Mouse (Mus musculus) embryo, embryonic 10.5 days (tissue): ENCODE measurements at regions not wholly inside any gene's neighbourhood (a gene's known extent, or its start where the extent isn't known, plus 50 kb on each side); places are given as distances from the start of the nearest gene placed in this dataset.

Source experiments
- DNase-seq: peaks from one replicate; pipeline ENCODE4 v3.0.0-alpha.2; 2015; ENCODE audit warnings: low spot score

DNA sequence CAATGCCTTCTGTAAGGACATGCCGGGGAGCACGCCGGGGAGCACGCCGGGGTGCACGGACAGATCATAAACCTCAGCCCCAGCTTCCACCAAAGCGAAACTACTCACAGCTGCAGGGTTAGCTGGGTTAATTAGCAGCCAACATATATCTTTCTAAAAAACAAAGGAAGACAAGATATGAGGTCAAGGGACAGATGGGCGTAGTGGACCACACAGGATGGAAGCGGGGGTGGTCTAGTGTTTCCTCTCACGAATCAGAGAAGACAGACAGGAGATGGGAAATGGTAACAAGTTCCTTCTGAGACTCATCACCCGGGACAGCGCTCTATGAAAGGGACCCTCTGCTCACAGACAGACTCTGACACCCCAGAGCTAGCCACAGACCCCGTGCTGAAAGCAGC, 60.0 kb upstream of the Ajap1 start:
- peak; percentile 41 for DNase-seq

DNA sequence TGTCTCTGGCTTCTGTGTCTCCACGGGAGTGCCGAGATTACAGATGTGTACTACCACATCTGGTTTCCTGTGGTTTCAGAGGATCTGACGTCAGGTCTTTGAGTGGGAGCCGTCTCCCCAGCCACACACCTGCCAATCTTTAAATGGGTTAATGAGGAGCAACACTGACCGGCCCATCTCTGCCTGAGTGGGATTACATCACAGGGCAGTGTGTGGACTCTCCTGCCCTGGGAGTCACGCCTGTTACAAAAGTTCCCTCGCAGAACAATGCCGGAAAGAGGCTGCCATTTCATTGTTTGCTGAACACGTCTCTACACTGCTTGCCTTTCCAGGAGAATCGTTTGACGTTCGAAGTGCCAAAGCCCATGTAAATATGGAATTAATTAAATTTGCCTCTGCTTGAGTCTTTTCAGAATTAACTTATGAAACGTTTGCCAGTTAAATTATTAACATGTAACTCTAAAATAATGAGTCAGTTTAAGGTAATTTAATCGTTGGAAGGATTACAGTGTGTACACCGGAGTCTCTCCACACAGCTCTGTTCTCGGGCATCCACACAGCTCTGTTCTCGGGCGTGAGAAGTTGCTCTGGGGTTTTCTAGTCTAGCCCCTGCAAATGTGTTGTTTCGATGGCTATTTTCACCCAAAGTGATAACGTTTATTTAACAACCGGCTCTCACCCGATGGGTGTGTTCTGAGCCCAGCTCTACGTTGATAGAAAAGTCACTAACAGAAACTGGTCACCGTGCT, 61.5 kb upstream of the Ajap1 start:
- DNase-seq, result peak; percentile 32

DNA sequence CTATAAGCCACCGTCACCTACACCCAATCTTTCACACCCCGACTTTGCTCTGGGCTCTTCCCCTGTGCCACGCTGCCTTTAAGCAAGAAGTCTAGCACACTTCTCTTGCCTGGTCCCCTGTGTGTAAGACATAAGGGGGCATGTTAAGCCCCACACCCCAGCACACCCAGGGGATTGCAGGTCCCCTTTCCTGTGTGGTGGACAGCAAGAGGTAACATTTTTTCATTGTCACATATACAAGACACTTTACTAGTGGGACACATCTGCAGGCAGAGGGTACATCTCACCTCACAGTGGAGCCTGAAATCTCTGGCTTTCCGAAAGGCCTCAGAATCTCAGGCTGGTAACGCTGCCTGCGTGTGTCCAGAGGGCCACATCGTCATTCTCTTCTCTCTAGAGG, 64.1 kb upstream of the Ajap1 start:
- DNase-seq, result no peak

DNA sequence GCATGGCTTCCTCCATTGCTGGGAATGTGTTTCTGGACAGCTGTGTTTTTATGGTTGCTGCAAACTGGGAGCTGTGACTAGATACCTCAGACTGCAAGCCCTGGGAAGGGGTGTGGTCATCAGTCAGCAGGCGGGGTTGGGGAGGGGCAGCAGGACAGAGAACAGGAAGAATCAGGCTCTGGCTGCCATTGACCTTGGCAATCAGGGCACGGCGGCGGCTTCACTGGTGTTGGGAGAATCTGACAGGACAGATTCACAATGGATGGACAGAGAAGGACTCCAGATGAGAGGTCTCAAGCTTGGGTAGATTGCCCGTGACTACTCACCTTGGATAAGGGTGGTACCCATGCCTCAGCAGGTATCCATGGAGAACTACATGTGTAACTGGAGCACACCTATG, 64.5 kb upstream of the Ajap1 start:
- no peak for DNase-seq

DNA sequence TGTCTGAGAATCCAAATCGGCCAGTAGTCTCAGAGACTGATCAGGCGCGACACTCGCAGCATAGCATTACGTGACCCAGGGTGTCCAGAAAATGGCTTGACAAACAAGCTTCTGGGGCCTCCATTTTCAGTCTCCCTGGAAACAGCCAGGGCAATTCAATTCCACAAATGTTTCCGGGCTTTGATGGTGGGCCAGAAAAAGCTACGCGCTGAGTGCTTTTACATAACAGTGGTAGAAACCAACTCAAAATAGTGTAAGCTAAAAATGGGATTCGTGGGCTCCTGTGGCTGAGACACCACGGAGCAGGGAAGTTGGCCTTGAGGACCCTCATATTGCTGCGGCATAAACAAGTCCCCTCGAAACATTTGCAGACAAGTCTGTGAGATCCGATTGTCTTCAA, 65.3 kb upstream of the Ajap1 start:
- DNase-seq, result no peak

DNA sequence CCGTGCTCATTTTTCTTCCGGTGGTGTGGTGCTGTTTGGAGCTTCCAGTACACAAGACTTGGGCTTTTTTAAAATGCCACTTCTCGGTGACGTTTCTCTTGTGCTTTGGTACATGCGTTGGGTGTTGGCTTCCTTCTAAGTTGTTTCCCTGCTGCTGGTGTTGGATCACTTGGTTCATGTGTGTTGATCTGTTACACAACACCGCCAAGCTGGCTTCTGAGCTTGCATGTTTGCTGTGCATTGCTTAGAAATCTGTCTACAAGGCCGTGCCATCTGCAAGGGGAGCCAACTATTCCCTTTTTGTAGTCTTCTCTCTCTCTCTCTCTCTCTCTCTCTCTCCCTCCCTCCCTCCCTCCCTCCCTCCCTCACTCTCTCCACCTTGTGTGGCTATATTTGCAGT, 68.7 kb upstream of the Ajap1 start:
- DNase-seq, result no peak

DNA sequence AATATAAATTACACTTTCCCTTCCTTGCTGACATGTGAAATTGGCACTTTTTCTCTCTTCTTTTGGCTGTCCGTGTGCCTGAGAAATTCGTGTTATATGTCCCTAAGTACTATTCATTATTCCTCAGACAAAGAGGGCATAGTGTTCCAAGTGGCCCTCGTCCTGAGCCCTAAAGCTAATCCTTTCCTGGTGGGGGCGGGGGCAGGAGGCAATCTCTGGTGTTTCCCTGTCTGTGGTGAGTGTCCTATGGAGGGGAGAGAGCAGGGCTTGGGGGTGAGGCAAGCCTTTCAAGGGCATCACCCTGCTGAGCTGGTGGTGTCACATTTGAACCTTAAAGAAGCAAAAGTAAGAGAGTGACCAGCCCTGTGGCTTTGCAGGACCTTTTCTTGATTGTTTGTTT, 69.9 kb upstream of the Ajap1 start:
- DNase-seq, result peak; percentile 14

DNA sequence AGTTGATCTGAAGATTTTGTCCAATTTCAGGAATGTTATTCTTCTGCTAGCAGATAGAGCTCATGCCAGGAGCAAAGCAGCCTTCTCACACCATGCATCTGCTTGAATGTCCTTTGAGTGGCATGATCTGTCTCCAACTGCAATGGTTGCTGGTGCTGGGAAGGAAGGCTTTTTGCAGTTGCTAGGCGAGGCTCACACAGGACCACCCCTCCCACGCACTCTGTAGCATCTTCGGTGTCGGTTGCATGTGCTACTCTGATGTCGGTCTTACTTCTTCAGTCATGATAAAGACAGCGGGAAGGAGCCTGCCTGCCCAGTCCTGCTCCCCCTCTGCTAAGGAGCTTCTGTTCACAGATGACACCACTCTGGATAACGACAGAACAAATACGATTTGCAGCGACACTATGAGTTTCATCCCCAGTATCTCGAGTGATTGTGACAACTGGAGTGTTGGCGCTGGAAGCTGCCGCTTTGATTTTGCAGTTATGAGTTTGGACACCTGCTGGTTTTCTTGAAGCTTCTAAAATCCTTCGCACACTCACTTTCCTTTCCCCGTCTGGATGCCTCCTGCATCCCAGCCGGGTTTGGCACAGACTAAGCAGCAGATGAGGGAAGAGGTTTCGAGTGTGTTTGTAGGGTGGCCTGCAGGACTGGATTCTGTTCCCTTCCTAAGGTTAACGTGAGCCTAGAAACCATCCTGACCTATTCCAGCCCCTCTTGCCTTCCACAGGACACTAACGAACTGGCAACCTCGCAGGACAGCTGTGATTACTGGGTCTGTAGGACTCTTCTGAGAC, 75.4 kb upstream of the Ajap1 start:
- DNase-seq, result no peak

DNA sequence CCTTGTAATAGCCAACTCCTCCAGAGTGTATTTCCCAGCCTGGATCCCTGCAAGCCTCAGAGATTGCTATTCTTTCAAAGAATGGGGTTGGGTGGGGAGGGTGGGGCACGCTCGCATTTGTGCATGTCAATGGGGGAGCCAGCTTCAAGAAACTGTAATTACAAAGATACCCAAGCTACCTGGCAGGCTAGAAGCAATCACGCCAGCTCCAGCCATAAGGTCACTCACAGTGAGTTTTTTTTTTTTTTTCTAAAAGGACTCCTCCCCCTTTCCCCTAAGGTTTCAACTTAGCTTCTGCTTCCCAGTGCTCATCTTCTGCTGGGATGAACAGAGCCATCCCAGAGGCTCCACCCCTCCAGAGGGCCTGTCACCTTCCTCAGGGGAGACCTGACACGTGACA, 77.0 kb upstream of the Ajap1 start:
- DNase-seq, result no peak

DNA sequence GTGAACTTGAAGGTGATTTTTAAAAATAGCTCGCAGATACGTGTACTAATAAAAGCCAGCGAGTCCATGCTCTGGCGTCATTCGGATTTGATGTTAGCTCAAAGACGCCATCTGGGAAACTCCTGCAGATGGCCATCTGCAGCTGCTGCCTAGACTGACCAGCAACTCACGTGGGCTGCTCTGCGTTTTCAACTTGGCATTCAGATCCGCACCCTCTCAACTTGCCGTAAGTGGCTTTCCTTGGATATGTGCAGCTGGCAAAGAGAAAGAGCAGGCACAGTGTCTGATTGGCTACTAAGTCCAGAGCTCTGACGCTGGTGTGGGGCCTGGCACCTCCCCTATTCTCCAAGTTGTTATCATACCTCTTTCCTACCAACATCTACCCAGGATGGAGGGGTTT, 77.6 kb upstream of the Ajap1 start:
- DNase-seq, result no peak

DNA sequence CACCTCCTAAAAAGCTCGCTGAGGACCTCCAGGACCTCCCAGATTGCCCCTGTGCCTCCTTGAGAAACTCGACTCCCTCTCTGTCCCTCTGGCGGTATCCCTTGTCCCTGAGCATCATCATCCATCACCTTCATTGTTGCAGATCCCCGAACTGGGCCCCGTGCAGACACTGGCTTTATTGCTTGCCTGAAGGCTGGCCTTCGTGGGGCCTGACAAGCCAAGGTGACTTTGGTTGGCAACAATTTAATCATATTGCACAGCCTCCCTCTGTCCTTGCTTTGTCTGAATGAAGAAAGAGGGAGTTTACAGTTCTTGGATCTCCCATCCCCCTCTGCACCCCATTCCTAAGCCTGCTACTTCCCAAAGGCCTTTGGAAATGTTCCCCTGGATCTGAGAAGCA, 78.3 kb upstream of the Ajap1 start:
- no peak for DNase-seq

DNA sequence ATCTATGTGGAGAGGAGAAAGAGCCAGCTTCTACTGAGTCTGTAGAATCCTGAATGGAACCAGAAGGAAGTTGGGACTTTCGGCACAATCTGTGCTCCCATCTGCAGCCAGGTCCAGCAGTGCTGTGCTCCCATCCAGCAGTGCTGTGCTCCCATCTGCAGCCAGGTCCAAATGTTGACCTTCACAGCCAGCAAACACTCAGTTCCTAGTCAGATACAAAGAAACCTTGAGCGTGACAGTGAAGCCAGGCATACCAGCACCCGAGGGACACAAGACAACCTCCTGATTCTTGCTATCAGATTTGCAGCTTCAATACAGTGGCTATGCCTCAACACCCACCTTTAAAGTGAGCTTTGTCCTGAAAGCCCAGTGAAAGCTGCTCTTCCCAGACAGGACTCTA, 79.4 kb upstream of the Ajap1 start:
- DNase-seq, result no peak

DNA sequence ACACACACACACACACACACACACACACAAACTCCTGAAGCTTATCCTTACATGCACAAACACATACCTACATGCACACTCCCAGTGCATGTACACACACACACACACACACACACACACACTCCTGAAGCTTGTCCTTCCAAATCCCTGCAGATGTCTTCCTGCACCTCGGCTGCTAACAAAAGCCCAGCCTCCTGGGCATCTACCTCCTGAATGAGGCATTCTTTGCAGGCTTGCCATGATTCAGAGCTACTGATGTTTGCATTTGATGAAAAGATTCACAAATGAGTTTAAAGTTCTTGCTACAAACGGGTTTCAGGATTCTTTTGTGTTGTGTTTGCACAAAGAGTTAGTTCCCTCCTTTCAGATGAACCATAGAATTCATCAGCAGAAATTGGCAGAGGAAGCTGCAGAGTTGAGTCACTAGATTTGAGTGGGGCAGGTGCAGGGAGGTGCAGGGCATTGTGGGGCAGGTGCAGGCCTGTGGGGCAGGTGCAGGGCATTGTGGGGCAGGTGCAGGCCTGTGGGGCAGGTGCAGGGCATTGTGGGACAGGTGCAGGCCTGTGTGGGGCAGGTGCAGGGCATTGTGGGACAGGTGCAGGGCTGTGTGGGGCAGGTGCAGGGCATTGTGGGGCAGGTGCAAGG, 84.8 kb upstream of the Ajap1 start:
- DNase-seq, result no peak

DNA sequence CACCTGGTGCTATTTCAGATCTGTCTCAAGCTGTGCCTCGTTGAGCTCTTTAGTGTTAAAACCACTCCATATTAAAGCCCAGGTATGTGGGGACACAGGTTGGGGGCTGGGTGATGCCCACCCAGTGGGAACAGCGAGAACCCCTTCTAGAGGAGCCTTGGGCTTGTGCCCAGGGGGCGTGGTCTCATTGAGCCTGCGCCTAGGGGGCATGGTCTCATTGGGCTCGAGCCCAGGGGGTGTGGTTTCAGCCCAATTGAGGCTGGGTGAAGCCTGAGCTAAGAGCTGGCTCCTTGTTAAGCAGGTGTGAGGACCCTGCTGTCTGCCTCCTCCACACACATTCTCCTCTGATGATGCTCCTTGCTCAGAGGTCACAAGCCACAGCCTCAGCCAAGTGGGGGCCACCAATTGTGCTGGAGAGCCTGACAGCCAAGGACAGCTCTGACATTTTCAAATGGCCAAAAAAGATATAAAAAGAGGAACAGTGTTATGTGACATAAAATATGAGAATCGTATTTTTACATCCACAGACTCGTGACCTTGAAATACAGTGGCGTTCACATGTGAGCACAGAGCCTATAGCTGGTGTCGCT, 90.7 kb upstream of the Ajap1 start:
- DNase-seq, result no peak

DNA sequence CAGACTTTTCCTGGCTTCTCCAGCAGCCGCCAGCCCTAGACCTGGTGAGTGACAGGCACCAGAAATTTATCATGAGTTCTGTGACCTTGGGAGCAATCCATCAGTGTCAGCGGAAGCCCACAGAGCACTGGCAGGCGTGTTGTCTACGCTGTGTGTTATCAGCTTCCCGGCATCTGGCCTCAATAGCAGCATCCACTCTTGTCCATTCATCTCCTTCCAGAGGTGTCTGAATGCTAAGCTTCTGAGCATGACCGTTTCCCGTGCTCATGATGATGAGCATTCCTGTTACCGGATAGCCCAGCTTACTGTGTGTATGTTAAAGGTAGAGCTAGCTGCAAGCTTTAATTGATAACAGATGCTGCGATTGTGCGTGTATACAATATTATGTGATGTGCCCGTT, 110.7 kb upstream of the Ajap1 start:
- DNase-seq, result peak; percentile 51

DNA sequence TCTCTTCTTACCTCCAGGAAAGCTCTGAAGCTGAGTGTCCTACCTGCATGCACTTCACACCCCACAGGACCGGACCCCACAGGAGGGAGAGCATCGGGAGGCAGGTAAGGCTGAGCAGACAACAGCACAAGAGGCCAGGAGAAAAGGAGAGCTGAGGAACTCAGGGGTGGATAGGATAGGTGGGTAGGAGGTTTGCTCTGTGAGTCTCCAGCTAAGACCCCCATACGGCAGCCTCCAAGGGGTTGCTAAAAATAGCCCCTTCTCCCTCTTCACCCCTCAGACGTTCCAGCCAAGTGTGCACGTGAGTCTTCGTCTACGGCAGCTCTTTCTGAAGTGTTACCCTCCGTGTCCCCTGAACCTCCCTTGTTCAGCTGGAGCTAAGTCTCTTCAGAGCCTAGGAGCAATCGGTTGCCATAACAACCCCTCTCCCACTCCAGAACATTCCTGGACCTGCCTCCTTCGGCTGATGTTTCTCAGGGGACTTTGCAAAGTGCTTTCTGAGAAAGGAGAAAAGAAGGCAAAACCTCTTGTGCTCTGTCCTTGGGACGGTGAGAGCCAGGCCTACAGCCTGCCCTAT, 117.3 kb upstream of the Ajap1 start:
- peak; percentile 24 for DNase-seq

DNA sequence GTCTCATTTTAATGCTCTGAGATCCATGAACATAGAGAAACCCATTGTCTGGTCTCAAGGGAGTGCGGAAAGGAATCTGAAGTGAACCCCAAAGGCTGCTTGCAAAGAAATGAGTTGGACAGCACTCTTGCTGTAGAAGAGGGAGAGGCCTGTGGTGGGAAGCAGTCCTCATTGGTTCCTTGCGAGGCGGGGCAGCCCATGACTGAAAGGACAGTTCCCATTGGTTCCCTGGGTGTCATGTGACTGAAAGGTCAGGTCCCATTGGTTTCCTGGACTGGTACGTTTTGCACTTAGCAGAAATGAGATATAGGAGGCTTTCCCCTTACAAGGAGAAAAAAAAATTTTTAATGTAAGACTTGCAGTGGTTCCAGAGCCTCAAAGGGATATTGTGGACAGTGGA, 119.9 kb upstream of the Ajap1 start:
- DNase-seq, result no peak

DNA sequence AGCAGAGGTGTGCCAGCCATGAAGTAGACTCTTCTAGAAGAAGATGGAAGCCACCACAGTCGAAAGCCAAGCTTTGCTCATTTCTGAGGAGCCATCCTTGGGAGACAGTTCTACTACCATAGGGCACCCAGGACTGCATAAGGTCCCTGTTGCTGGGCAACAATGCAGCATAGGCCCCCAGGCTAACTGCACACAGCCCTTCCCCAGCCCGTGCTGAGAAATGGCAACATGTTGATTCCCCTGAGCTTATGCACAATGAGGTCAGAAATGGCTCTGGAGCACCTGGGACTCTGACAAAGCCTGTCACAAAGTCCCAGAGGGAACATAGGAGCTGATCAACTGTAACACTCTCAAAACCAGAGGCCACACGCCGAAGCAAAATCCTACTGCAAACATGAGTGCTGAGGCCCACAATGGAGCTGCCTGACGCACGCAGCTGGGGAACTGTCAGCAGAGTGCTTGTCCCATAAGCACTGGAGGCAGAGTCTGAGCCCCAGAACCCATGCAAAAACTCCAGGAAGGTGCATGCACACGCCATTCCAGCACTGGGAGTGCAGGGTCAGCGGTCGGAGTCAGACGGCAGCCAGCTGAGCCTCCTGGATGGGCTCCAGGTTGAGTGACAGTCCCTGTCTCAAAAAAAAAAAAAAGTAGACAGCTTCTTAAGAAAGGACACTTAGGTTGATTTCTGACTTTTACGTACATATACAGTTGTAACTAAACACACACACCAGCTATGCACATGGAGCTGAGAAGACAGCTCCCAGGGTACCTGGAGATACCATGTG, 120.6 kb upstream of the Ajap1 start:
- no peak for DNase-seq

DNA sequence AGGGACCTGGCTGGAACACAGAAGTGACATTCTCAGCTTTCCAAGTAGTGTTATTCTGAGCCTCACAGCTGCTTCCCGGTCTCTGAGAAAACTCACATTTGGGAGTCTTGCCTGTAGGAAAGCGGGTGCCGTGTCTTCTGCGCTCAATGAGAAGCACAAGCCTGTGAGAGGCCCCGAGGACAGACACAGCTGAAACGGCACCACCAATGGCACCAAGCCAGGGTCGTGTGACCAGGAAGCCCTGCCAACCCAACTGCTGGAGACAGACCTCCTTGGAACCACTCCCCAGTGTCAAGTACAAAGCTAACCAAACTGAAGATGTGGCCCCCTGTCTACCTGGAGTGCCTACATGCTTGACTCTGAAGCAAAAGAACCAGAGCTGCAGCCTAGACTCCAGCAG, 121.3 kb upstream of the Ajap1 start:
- no peak for DNase-seq

DNA sequence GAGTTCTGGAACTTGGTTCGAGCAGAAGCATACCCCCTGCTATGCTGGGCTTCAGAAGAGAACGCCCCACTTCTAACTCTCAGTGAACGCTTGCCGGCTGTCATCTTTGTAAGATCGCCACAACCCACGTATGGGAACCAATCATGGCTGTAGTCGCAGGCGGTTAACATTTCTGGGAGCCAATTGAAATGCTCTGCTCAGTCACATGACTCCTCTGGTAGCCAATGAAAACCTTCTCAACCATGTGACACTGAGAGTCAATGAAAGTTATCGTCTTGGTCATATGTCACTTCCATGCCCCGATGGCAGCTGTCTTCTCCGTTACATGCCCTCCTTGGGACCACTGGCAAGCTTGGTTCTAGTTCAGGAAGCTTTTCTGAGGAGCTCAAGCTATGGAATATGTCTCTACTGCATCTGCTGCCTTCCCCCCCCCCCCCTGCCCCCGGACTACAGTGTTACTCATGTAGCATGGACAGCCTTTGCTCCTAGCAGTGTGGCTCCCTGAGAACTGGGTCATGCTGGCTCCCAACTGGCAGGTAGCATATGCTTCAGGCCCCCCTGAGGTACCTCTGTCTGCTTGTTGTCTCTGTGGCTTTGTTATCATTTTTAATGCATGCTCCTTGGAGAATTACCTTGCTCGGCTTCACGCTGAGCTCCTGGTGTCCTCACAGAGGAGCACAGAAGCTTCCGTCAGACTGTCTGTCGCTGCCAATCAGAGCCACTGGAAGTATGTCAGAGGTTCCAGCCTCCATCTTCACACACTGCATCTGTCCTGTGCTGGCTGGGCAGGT, 122.3 kb upstream of the Ajap1 start:
- no peak for DNase-seq

DNA sequence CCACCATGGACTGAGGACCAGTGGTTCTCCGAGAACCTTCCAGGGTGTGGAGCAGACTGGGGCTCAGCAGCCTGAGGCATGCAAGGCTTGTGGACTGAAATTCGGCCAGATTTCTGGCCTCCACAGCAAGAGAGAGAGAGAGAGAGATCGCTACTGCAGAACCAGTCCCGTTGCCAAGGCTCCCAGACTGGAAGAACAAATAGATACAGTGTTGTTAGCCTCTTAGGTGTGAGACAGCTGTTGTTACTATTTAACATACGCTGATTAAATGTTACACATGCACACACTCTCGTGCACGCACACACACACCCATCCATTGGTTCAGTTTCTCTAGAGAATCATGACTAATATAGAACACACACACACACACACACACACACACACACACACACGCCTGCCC, 133.4 kb upstream of the Ajap1 start:
- DNase-seq, result no peak
